Mouse (Mus musculus) intestine, embryonic 16.5 days (tissue): Measurements from ENCODE around the gene Olfr986. TPM values are rescaled to one million over a fixed set of nuclear protein-coding genes. Genes with fewer than 3 reads are reported as not detected.
"Not testable (repeated sequence)": the region's sequence is repeated elsewhere in the genome, so short reads cannot be mapped to it uniquely, and the experiment has no call there.

Experiments
- ATAC-seq: fragments of 200-750 bp; cut with Nextera tagmentation; 2 replicates; pipeline ENCODE4 v1.8.0; 2017; ENCODE audit warnings: moderate TSS enrichment, moderate library complexity
- H3K27ac ChIP-seq: fragments of 300-500 bp; sonication (generic); 2 replicates; pipeline ENCODE4 v1.5.1; 2014; ENCODE audit warnings: mild to moderate bottlenecking, low read length
- H3K27me3 ChIP-seq: fragments of 300-500 bp; sonication (generic); replicated peaks from 2 replicates; pipeline ENCODE4 v1.6.1; 2014; ENCODE audit warnings: low read length, control low read depth, mixed read lengths; ENCODE audit not compliant: control insufficient read depth, insufficient read depth
- H3K36me3 ChIP-seq: fragments of 300-500 bp; sonication (generic); 2 replicates; pipeline ENCODE4 v1.6.1; 2014; ENCODE audit warnings: low read length, control low read depth; ENCODE audit not compliant: control insufficient read depth, insufficient read depth
- H3K4me1 ChIP-seq: fragments of 300-500 bp; sonication (generic); 2 replicates; pipeline ENCODE4 v1.6.1; 2014; ENCODE audit warnings: low read length, control low read depth, mixed read lengths; ENCODE audit not compliant: control insufficient read depth, insufficient read depth
- H3K4me2 ChIP-seq: fragments of 300-500 bp; sonication (generic); 2 replicates; pipeline ENCODE4 v1.6.1; 2014; ENCODE audit warnings: low read depth, low read length, control low read depth
- H3K4me3 ChIP-seq: fragments of 300-500 bp; sonication (generic); 2 replicates; pipeline ENCODE4 v1.5.1; 2014; ENCODE audit warnings: mild to moderate bottlenecking, low read length
- H3K9ac ChIP-seq: fragments of 300-500 bp; sonication (generic); 2 replicates; pipeline ENCODE4 v1.6.1; 2014; ENCODE audit warnings: low read depth, low read length
- H3K9me3 ChIP-seq: fragments of 300-500 bp; sonication (generic); 2 replicates; pipeline ENCODE4 v1.6.1; 2016; ENCODE audit warnings: low read length, control low read depth; ENCODE audit not compliant: control insufficient read depth
- WGBS: fragments of 180-500 bp; shearing (Covaris S2); extraction: QIAGEN DNeasy Blood & Tissue Kit; methylation state at CpG from one replicate; pipeline ENCODE4 v1.1.7; 2014; 5-methylcytosine and 5-hydroxymethylcytosine counted together
- polyA plus RNA-seq: library from polyadenylated mRNA; unstranded; fragments of >200 nt; fragmentation: Nextera tagmentation; extraction: Ambion mirVana; gene quantifications from 2 replicates; pipeline ENCODE4 v1.2.1, GENCODE M21; 2015

The Olfr986 gene
- polyA plus RNA-seq = not detected in 2 replicates

GRCm38 (mm10) chr9:40180620-40181019 is at the start of gene Olfr986:
Gene Olfr986, plus strand, starts transcription at chr9:40180920.
- H3K4me2 ChIP-seq = no peak within 1 kb of the TSS
- 85% methylated on average over 5 of the region's 5 CpGs for WGBS
- no peak for ATAC-seq

GRCm38 (mm10) chr9:40136987-40137688 is 43.6 kb upstream of the Olfr986 start:
- Histone ChIP-seq H3K9me3 (no peaks in the 10 kb centered on the region), H3K27me3 (no peaks in the 10 kb centered on the region), H3K4me1 (no peaks in the 10 kb centered on the region), H3K36me3 (no peaks in the 10 kb centered on the region), H3K27ac (no peak overlapping the region), H3K9ac (no peak overlapping the region), H3K4me3 (no peak overlapping the region), H3K4me2 (no peak overlapping the region)
- WGBS = 79% methylated on average over 6 of the region's 6 CpGs
- ATAC-seq = no peak

More at GRCm38 (mm10) chr9:40180620-40181019, at the start of gene Olfr986:
- Histone ChIP-seq H3K27ac (no peak within 1 kb of the TSS), H3K36me3 (no peaks in the 10 kb centered on the region), H3K4me3 (no peak within 1 kb of the TSS), H3K9me3 (no peaks in the 10 kb centered on the region), H3K27me3 (no peaks in the 10 kb centered on the region), H3K9ac (no peak within 1 kb of the TSS), H3K4me1 (no peaks in the 10 kb centered on the region)

GRCm38 (mm10) chr9:40139484-40139883 is 41.2 kb upstream of the Olfr986 start:
- H3K4me3 ChIP-seq = no peak overlapping the region
- no peak overlapping the region for H3K9ac ChIP-seq
- ATAC-seq = no peak
- H3K9me3 ChIP-seq = no peaks in the 10 kb centered on the region
- H3K27ac ChIP-seq = no peak overlapping the region
- H3K4me2 ChIP-seq = no peak overlapping the region
- no peaks in the 10 kb centered on the region for H3K4me1 ChIP-seq
- H3K27me3 ChIP-seq = no peaks in the 10 kb centered on the region
- no peaks in the 10 kb centered on the region for H3K36me3 ChIP-seq
- 38% methylated on average over 4 of the region's 4 CpGs for WGBS

- H3K4me1 ChIP-seq = no peaks in the 10 kb centered on the region
These were observed 39.2 kb upstream of the Olfr986 start for GRCm38 (mm10) chr9:40141544-40141943.

DNA sequence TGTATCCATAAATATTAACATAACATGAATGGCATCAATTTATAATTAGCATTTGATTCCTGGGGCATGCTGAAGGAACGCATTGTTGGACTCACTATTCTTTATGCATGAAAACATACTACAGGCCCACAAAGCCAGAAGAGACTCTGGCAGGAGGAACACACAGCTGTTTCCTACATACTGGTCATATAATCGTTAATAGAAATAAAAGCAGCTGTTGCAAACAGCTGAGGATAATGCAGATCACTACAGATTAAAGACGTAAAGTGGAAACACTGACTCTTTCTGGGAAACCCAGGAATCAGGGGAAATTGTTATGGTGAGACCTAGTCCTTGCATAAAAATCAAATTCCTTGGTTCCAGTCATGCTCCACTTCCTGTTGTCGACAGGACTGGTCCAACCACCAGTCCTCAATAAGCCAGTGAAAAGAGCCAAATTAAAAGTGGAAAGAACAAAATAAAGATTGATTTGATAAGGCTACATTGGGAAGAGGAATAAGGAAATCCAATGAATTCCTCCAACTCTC is 25.5 kb upstream of the Olfr986 start:
- no peaks in the 10 kb centered on the region for H3K27me3 ChIP-seq
- no peak overlapping the region for H3K27ac ChIP-seq
- WGBS = 64% methylated on average over 4 of the region's 4 CpGs
- H3K9me3 ChIP-seq = no peaks in the 10 kb centered on the region
- no peak overlapping the region for H3K4me3 ChIP-seq
- H3K4me2 ChIP-seq = no peak overlapping the region
- ATAC-seq = no peak
- H3K36me3 ChIP-seq = no peaks in the 10 kb centered on the region
- no peaks in the 10 kb centered on the region for H3K4me1 ChIP-seq
- H3K9ac ChIP-seq = no peak overlapping the region

More at GRCm38 (mm10) chr9:40141544-40141943, 39.2 kb upstream of the Olfr986 start:
- no peak overlapping the region for H3K27ac ChIP-seq
- H3K4me3 ChIP-seq = no peak overlapping the region
- H3K9me3 ChIP-seq = no peaks in the 10 kb centered on the region
- H3K36me3 ChIP-seq = no peaks in the 10 kb centered on the region
- no peak for ATAC-seq
- 51% methylated on average over 1 of the region's 1 CpGs for WGBS
- H3K4me2 ChIP-seq = no peak overlapping the region
- H3K27me3 ChIP-seq = no peaks in the 10 kb centered on the region
- H3K9ac ChIP-seq = no peak overlapping the region

- no peaks in the 10 kb centered on the region for H3K36me3 ChIP-seq
- WGBS = 90% methylated on average over 1 of the region's 1 CpGs
- H3K4me1 ChIP-seq = no peaks in the 10 kb centered on the region
- H3K4me3 ChIP-seq = no peak overlapping the region
- no peaks in the 10 kb centered on the region for H3K27me3 ChIP-seq
- H3K27ac ChIP-seq = no peak overlapping the region
- no peak overlapping the region for H3K4me2 ChIP-seq
- no peaks in the 10 kb centered on the region for H3K9me3 ChIP-seq
- no peak for ATAC-seq
- no peak overlapping the region for H3K9ac ChIP-seq
These were observed 14.3 kb upstream of the Olfr986 start for GRCm38 (mm10) chr9:40166446-40166845.

DNA sequence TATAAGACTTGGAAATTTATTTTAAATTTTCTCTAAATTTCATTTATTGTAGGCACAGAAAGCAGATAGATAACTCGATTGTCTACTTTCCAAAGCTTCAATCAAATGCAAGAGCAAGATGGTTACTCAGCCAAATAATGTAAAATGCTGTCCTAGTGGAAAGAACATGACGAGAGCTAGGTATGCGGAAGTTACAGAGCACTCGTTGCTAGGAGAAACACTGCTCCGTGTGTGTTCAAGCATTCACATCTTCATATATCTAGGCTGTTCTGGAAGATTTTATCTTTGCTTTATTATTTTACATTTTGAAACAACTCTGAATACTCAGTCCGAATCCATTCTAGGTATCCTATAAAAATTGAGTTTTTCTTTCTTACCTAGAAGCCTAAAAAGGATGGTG is 3.7 kb upstream of the Olfr986 start:
- ATAC-seq = no peak
- WGBS = 79% methylated on average over 6 of the region's 6 CpGs

GRCm38 (mm10) chr9:40185166-40185565 is 4.4 kb downstream of the Olfr986 start:
- H3K9ac ChIP-seq, H3K4me3 ChIP-seq, H3K4me1 ChIP-seq, H3K27me3 ChIP-seq, ATAC-seq, H3K4me2 ChIP-seq, H3K36me3 ChIP-seq, H3K9me3 ChIP-seq, H3K27ac ChIP-seq: not testable (repeated sequence)
- WGBS = 56% methylated on average over 2 of the region's 2 CpGs

More for the DNA sequence above, 3.7 kb upstream of the Olfr986 start:
- Histone ChIP-seq H3K4me2 (no peak overlapping the region), H3K27me3 (no peaks in the 10 kb centered on the region), H3K9ac (no peak overlapping the region), H3K9me3 (no peaks in the 10 kb centered on the region), H3K4me1 (no peaks in the 10 kb centered on the region), H3K27ac (no peak overlapping the region), H3K36me3 (no peaks in the 10 kb centered on the region), H3K4me3 (no peak overlapping the region)

DNA sequence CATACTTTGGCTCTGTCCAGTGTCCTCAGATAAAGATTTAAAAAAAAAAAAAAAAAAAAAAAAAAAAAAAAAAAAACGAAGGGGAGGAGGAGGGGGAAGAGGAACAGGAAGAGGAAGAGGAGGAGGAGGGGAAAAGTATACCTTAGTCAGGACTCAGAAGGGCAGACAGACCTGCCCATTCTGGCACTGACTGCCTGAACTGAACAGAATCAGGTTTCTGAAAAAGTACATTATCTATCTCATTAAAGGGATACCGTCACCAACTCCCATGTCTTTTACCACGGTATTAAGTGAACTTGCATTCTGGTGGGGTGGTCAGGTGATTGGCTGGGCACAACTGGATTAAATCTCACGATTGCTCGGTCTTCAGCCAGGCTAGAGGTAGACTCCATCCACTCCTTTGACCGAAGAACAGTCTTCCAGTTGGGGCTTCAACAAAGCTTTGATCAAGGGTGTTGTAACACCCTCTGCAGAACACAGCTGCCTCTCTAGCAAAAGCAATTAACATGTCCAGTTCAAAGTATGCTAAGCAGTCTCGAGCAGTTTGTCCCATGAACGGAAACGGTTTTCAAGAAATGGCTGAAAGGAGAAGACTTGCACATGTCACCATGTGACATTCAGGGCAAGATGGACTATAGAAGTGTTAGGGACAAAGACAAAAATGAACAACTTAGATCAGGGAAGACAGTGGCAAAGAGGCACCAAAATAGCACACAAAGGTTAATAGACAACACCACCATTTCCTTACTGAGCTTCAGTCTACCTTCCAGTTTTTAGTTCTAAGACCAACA is 10.6 kb downstream of the Olfr986 start:
- H3K4me1 ChIP-seq = peaks cover 8% of the 10 kb centered on the region
- no peaks in the 10 kb centered on the region for H3K9me3 ChIP-seq
- peak overlapping the region; percentile 80 for H3K4me3 ChIP-seq
- H3K36me3 ChIP-seq = no peaks in the 10 kb centered on the region
- H3K27ac ChIP-seq = no peak overlapping the region
- peak overlapping the region; percentile 88 for H3K4me2 ChIP-seq
- no peaks in the 10 kb centered on the region for H3K27me3 ChIP-seq
- no peak for ATAC-seq
- 93% methylated on average over 8 of the region's 9 CpGs for WGBS
- H3K9ac ChIP-seq = peak overlapping the region; percentile 87
